Mouse (Mus musculus): Measurements from ENCODE around the gene Kdm4b.

DNA sequence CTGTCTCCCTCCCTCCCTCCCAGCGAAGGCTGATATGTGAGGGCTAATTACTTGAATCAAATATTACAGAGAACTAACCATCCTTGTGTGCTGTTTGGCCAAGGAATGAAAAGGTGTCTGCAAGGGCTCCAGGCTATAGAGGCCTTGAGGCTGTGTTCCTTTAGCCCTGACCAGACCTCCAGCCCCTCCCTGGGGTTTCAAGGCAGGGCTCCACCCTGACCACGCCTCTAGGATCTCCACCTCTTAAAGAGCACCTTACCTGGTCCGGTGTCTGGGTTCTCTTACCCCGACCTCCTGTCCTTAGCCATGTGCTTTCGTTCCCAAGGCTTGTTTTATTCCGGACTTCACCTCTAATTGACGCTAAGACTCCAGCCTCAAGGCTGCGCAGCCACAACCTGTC lies 83.9 kb downstream of the Kdm4b start:
- TF ChIP-seq POLR2A (IDR thresholded peaks at IDR 0.05; ENCODE audit: borderline replicate concordance, extremely low read depth, insufficient read depth, insufficient read length, poor library complexity, severe bottlenecking) (no peak), CTCF (IDR thresholded peaks at IDR 0.05; ENCODE audit: borderline replicate concordance, extremely low read depth, insufficient read depth, insufficient read length) (no peak)

Measured in brain, embryonic 14.5 days (tissue).